Mouse (Mus musculus) gastrocnemius, postnatal 10 days (tissue): ENCODE measurements around the gene Zfp553. TPM values are rescaled to one million over a fixed set of nuclear protein-coding genes. Genes with fewer than 3 reads are reported as not detected.

ENCODE experiments used
- DNase-seq: peaks from one replicate; pipeline ENCODE4 v3.0.0; 2021; ENCODE audit warnings: mixed read lengths
- total RNA-seq, 2 experiments: library from RNA; stranded (reverse); gene quantifications; 2 replicates each; pipeline ENCODE4 v1.2.3; 2021

Zfp553 gene
- total RNA-seq, 2 experiments from 2014 or later = 5.5 to 7.3 TPM

DNA sequence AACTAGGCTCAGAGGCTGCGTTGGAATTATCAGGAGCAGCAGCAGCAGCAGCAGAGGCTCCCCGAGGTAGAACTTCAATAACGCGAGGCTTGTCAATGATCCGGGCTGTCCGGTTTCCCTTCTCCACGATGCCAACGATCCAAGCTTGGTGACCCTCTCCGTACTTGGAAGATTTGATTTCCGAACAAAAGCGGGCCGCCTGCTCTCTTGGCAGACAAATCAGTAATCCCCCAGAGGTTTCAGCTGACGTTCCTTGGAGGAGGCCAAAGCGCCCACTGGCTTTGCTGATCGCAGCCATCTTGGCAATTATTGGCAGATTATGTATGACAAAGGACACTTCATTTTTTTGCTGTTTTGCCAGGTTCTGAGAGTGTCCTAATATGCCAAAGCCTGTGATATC lies 39.7 kb downstream of the Zfp553 start:
- DNase-seq = no peak

GRCm38 (mm10) chr7:127273118-127273923 lies 40.5 kb downstream of the Zfp553 start:
- DNase-seq = peak; percentile 49

DNA sequence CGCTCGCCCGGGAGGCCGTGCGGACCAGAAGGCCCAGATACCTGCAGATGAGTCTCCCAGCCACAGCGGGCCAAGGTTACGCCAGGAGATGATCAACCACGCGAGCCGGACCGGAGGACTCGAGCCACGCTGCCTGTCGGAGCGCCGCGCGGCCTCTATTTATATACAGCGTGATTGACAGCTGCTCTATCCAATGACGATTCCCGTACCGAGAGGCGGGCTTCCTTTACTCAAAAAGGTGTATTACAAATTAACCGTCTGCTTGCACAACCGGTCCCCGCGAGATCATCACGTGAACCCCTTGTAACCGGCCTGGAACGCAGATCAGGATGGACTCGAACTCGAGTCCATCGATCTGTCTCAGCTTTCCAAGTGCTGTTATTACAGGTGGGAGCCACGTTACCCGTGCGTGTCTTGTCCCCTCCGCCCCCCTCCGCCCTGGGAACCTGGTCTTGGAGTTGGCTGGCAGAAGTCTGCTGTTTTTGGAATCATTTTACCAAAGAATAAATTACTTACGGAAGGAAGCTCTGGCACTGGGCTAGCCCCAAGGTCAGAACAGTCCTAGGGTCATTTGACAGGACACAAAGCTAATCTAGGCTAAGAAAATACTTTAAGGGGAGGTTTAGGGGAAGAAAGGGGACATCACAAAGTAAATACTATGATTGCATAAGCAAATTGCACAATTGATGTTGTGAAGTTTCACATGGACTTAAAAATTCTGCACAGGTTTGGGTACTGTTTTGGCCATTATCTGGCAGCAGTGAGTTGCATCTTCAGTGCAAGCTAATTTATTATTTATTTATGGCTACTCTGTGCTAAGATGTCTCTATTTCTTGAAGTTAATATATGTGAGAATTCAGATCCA lies 41.3 kb downstream of the Zfp553 start, which contains the start of gene Sephs2:
TSS of gene Sephs2 (minus strand) at position 131 of the 865 bp plus-strand sequence.
- DNase-seq = peak; percentile 90

DNA sequence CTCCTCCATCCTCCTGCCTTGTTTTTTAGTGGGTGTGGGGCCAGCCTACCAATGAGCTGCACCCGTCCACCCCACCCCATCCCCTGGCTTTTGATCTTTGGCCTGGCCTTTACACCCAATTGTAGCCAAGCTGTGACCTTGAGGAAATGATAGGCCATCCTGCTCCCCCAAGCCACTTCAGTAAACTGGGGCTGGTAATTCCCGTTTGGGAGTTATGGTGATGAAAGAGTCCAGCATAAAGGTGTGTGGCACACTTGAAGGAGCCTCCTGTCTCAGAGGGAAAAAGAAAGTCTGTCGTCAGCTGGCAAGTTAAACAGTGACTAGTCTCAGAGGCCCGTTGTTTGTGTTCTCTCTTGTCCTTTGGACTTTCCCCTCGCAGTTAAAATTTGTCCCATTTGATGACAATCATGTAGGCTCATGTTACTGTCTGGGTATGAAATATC lies 43.7 kb downstream of the Zfp553 start:
- no peak for DNase-seq

DNA sequence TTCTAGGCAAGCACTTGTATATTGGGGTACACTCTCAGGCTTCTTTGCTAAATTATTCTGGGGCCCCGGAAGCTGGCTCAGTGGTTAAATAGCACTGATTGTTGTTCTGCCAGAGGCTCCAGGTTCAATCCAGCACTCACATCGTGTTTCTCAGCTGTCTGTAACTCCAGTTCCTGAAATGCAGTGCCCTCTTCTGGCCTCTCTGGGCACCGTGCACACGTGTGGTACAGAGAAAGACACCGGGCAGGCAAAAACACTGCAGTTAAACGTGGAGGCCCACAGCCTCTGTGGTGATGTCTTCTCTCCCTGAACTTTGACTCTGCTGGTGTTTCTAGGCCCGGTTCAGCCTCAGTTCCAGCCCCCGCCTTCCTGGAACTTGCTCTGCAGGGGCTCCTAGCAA lies 45.5 kb downstream of the Zfp553 start:
- DNase-seq = peak; percentile 28

- no peak for DNase-seq
These were observed 47.2 kb downstream of the Zfp553 start for GRCm38 (mm10) chr7:127280092-127280491.

GRCm38 (mm10) chr7:127281114-127281513 lies 48.3 kb downstream of the Zfp553 start:
- DNase-seq = no peak

- no peak for DNase-seq
These were observed 49.3 kb downstream of the Zfp553 start for GRCm38 (mm10) chr7:127282190-127282589.

GRCm38 (mm10) chr7:127285154-127285553 lies 52.3 kb downstream of the Zfp553 start:
- DNase-seq = no peak

Other genes starting within 250 kb of the Zfp553 start
- gene Mvp, start 218.4 kb upstream of the Zfp553 start, total RNA-seq = 10 to 100 TPM; 23.3 to 28.3 TPM
- 1 to 10 TPM in 1 of 2 experiments, not detected in 1; 1.5 TPM for gene Pagr1b, start 216.6 kb upstream of the Zfp553 start, total RNA-seq
- gene Pagr1a, start 215.7 kb upstream of the Zfp553 start, total RNA-seq = 1 to 10 TPM; 2.5 to 8.2 TPM
- gene Gm42742, start 212.0 kb upstream of the Zfp553 start, total RNA-seq = 10 to 100 TPM; 17.5 to 23.1 TPM
- gene Prrt2, start 211.8 kb upstream of the Zfp553 start, total RNA-seq = 1 to 10 TPM; 1.9 to 4.6 TPM
- 10 to 100 TPM; 75.6 to 92.8 TPM for gene Maz, start 206.0 kb upstream of the Zfp553 start, total RNA-seq
- 10 to 100 TPM; 10.8 to 12.5 TPM for gene Kif22, start 190.6 kb upstream of the Zfp553 start, total RNA-seq
- gene Zg16, start 145.7 kb upstream of the Zfp553 start, total RNA-seq = not detected
- gene AI467606, start 141.7 kb upstream of the Zfp553 start, total RNA-seq = 1 to 10 TPM in 1 of 2 experiments, under 1 TPM in 1; 0.59 to 2.1 TPM
- 1 to 10 TPM; 1.9 to 2.3 TPM for gene Qprt, start 110.8 kb upstream of the Zfp553 start, total RNA-seq
- gene Spn, start 95.2 kb upstream of the Zfp553 start, total RNA-seq = under 1 TPM; 0.16 to 0.86 TPM
- gene Cd2bp2, start 37.0 kb upstream of the Zfp553 start, total RNA-seq = 10 to 100 TPM; 36.7 to 41.1 TPM
- 10 to 100 TPM; 38.6 to 45.1 TPM for gene Tbc1d10b, start 24.6 kb upstream of the Zfp553 start, total RNA-seq
- over 10,000 TPM; 46,059 to 51,168 TPM for gene Mylpf, start 24.2 kb upstream of the Zfp553 start, total RNA-seq
- 1 to 10 TPM; 6.9 to 7.5 TPM for gene Sept1, start 69 bp downstream of the Zfp553 start, total RNA-seq
- 10 to 100 TPM; 18.6 to 20.9 TPM for gene Zfp771, start 11.2 kb downstream of the Zfp553 start, total RNA-seq
- 10 to 100 TPM; 33.9 to 38.6 TPM for gene Dctpp1, start 27.6 kb downstream of the Zfp553 start, total RNA-seq
- gene Sephs2, start 41.0 kb downstream of the Zfp553 start, total RNA-seq = 10 to 100 TPM; 19.5 to 20.5 TPM
- gene Itgal, start 63.2 kb downstream of the Zfp553 start, total RNA-seq = 1 to 10 TPM in 1 of 2 experiments, under 1 TPM in 1; 0.75 to 1.5 TPM
- 10 to 100 TPM; 23.0 to 28.7 TPM for gene Zfp768, start 112.5 kb downstream of the Zfp553 start, total RNA-seq
- gene Zfp747, start 143.0 kb downstream of the Zfp553 start, total RNA-seq = 1 to 10 TPM; 3.6 to 5.1 TPM
- 1 to 10 TPM; 1.7 to 2.7 TPM for gene 9130019O22Rik, start 154.1 kb downstream of the Zfp553 start, total RNA-seq
- gene E430018J23Rik, start 160.6 kb downstream of the Zfp553 start, total RNA-seq = 1 to 10 TPM; 2.9 to 3.7 TPM
- gene Zfp764, start 173.8 kb downstream of the Zfp553 start, total RNA-seq = 1 to 10 TPM; 2.8 to 4.3 TPM
- gene Zfp688, start 189.0 kb downstream of the Zfp553 start, total RNA-seq = 1 to 10 TPM; 3.2 to 4.5 TPM
- 1 to 10 TPM; 1.8 to 1.9 TPM for gene Zfp689, start 216.1 kb downstream of the Zfp553 start, total RNA-seq
- 10 to 100 TPM; 16.2 to 25.3 TPM for gene Prr14, start 226.6 kb downstream of the Zfp553 start, total RNA-seq
- gene Fbrs, start 246.1 kb downstream of the Zfp553 start, total RNA-seq = 10 to 100 TPM; 29.5 to 35.8 TPM